Mouse (Mus musculus) hindbrain, embryonic 12.5 days (tissue): ENCODE data around the gene Fbxo10. TPM values are rescaled to one million over a fixed set of nuclear protein-coding genes. Genes with fewer than 3 reads are reported as not detected.
"Not testable (repeated sequence)": the region's sequence is repeated elsewhere in the genome, so short reads cannot be mapped to it uniquely, and the experiment has no call there.

Experiments
- ATAC-seq: fragments of 200-750 bp; cut with Nextera tagmentation; 2 replicates; pipeline ENCODE4 v1.8.0; 2017; ENCODE audit warnings: moderate TSS enrichment; ENCODE audit not compliant: low FRiP score
- H3K27ac ChIP-seq: fragments of 300-500 bp; sonication (generic); 2 replicates; pipeline ENCODE4 v1.5.1; 2016; ENCODE audit warnings: mild to moderate bottlenecking
- H3K27me3 ChIP-seq: fragments of 300-500 bp; sonication (generic); 2 replicates; pipeline ENCODE4 v1.6.1; 2016; ENCODE audit warnings: mild to moderate bottlenecking
- H3K36me3 ChIP-seq: fragments of 300-500 bp; sonication (generic); 2 replicates; pipeline ENCODE4 v1.6.1; 2016; ENCODE audit warnings: mild to moderate bottlenecking
- H3K4me1 ChIP-seq: fragments of 300-500 bp; sonication (generic); 2 replicates; pipeline ENCODE4 v1.6.1; 2016
- H3K4me2 ChIP-seq: fragments of 300-500 bp; sonication (generic); replicated peaks from 2 replicates; pipeline ENCODE4 v1.6.1; 2016; ENCODE audit warnings: mild to moderate bottlenecking
- H3K4me3 ChIP-seq: fragments of 300-500 bp; sonication (generic); 2 replicates; pipeline ENCODE4 v1.5.1; 2016; ENCODE audit warnings: mild to moderate bottlenecking
- H3K9ac ChIP-seq: fragments of 300-500 bp; sonication (generic); 2 replicates; pipeline ENCODE4 v1.6.1; 2016; ENCODE audit warnings: mild to moderate bottlenecking, moderate library complexity
- H3K9me3 ChIP-seq: fragments of 300-500 bp; sonication (generic); replicated peaks from 2 replicates; pipeline ENCODE4 v1.6.1; 2016; ENCODE audit warnings: mild to moderate bottlenecking
- WGBS: fragments of 180-500 bp; shearing (Covaris S2); methylation state at CpG from one replicate; pipeline ENCODE4 v1.1.7; 2016; 5-methylcytosine and 5-hydroxymethylcytosine counted together
- polyA plus RNA-seq: library from polyadenylated mRNA; unstranded; fragments of >200 nt; fragmentation: Nextera tagmentation; extraction: Ambion mirVana; gene quantifications from 2 replicates; pipeline ENCODE4 v1.2.1, GENCODE M21; 2016

The Fbxo10 gene
- polyA plus RNA-seq, 1 experiment from 2014 or later: 17.5 TPM

DNA sequence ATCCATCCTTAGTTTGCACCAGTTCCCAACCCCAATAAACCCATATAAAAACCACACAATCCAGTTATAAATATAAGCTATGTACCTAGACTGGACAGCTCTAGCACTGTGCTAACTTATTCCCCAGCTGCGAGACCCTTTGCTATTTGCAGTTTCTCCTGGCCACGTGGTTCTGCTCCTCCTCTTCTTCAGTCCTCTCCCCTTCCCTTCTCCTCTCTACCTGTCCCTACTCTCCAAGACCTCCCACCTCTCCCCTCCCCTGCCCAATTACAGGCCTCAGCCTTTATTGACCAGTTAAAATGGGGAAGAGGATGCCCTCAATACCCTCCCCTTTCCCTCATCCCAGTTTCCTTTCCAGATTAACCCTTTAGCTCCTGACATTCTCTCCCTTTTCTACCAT lies 70.9 kb downstream of the Fbxo10 start:
- Histone ChIP-seq H3K9ac (no peak overlapping the region; the same call in 1 of the 2 replicates), H3K4me2 (peak overlapping the region; percentile 76), H3K4me1 (peaks cover 21% of the 10 kb centered on the region), H3K36me3 (no peaks in the 10 kb centered on the region), H3K9me3 (no peaks in the 10 kb centered on the region), H3K27me3 (no peaks in the 10 kb centered on the region), H3K27ac (no peak overlapping the region), H3K4me3 (peak overlapping the region; percentile 66)
- ATAC-seq: no peak
- 10% methylated on average over 2 of the region's 2 CpGs for WGBS

DNA sequence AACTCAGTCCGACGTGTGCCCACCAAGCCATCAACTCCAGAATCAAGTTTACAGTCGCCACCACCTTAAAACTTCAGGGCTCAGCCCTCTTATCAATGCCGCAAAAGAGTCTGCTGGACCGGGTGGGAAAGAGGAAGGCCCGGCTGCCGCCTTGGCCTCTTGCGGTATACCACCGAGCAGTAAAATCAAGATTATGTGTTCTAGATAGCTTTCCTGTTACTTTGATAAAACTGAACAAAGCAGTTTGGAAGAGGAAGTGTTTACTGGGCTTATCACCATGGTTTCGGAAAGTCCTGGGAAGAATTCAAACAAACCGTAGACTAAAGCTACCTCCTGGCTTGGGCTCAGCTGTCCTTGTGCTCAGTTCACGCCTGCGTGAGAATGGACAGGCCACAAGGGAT lies 71.4 kb downstream of the Fbxo10 start:
- Histone ChIP-seq H3K4me3 (peak overlapping the region; percentile 66), H3K27ac (peak overlapping the region; percentile 76), H3K9me3 (no peaks in the 10 kb centered on the region), H3K27me3 (no peaks in the 10 kb centered on the region), H3K36me3 (no peaks in the 10 kb centered on the region), H3K4me1 (peaks cover 21% of the 10 kb centered on the region), H3K4me2 (peak overlapping the region; percentile 76), H3K9ac (peak overlapping the region; percentile 70)
- WGBS: 1% methylated on average over 13 of the region's 13 CpGs
- no peak for ATAC-seq

DNA sequence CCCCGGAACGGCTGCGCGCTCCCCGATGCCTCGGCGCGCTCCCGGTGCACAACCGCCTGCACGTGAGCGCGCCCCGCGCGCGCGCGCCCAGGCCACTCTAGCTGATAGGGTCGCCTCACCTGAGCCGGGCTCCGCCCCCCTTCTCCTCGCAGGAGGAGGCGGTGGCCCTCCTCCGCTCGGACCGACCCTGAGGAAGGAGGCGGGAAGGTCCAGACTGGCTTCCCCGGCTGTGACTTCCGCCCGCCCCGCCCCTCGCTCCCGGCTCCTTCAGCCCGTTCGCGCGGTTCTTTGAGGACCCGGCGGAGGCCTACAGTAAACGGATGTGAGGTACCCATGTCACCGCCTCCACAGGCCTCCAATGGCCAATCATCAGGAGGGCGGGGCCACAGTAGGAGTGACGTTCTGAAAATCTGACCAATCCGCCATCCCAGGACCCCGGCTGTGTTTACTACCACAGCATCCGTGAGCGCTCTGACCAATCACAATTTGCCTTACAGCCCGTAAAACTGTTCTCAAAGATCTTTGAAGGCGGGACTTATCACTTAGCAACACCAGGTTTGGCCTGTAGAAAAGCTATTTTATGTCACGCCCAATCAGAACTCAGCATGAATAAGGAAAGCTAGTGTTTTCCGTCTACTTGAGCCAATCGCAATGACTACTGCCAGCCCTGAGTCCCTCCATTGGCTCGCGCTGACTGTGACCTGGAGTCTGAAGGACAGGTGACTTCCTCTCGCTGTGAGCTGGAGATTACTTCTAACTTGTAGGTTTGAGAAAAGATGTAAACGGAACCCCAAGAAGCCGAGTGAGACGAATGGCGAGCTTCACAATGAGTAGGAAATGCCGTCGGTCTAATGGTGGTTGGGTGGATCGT lies 72.1 kb downstream of the Fbxo10 start, which contains the start of gene Zbtb5:
Gene Zbtb5, minus strand, starts transcription at position 308 of the 871 bp plus-strand sequence.
- WGBS: under 1% methylated on average over 63 of the region's 63 CpGs
- peak; percentile 99 for ATAC-seq

DNA sequence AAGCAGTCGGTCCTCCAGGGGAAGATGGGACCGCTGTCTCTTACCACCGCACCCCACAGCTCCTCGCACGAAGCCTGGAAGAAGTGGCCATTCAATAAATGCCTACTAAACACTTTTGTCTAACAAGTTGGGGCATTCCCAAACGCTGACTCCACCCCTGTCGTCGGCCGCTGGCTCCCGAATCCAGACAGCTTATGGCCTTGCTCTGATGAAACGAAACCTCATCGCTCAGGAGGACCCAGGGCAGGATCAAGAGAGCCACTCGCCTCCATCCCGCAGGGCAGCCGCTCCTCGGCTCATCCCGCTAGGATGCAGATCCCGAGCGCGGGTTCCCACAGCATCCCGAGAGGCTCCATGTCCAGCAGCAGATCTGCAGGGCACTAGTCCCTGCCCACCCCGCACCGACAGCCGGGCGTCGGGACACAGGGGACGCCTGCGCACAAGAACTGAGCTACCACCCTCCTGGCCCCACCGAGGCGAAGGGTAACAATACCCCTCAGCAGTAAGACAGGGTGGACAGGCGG lies 72.8 kb downstream of the Fbxo10 start:
- WGBS: under 1% methylated on average over 31 of the region's 31 CpGs
- H3K27me3 ChIP-seq: no peaks in the 10 kb centered on the region

More for the DNA sequence above, 72.1 kb downstream of the Fbxo10 start, which contains the start of gene Zbtb5:
- H3K36me3 ChIP-seq: no peaks in the 10 kb centered on the region
- peak within 1 kb of the TSS; percentile 76 for H3K4me2 ChIP-seq
- H3K27me3 ChIP-seq: no peaks in the 10 kb centered on the region
- peaks cover 21% of the 10 kb centered on the region for H3K4me1 ChIP-seq
- peak within 1 kb of the TSS; percentile 77 for H3K4me3 ChIP-seq
- H3K9me3 ChIP-seq: no peaks in the 10 kb centered on the region
- H3K9ac ChIP-seq: peak within 1 kb of the TSS; percentile 90
- peak within 1 kb of the TSS; percentile 97 for H3K27ac ChIP-seq

DNA sequence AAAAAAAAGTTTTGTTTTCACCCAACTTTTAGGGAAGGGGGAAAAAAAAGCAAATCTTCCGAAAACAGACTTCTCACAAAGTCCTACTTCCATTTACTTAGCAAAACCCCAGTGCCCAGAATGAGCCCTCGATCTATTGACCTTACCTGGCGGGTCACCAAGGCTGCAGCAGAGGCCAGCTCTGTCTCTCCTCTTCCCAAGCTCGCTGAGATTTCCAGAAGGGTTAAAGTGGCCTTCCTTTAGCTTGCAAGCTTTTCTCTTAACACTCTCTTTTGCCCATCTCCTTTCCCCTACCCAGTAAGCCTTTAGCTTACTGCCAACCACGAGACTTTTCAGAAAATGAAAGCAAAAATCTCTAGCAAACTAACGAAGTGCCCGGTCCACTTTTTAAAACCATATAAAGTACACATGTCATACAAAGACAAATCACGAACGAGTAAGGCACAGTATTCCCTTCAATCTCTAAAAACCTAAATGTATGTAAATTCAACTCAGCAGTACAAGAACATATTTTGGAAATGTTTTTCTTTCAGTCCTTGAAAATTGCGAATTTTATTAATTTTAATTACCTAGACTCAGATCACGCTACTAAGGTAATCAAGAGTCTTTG lies 73.5 kb downstream of the Fbxo10 start:
- Histone ChIP-seq H3K4me1 (peaks cover 21% of the 10 kb centered on the region), H3K4me2 (peak overlapping the region; percentile 76), H3K27ac (peak overlapping the region; percentile 97), H3K27me3 (no peaks in the 10 kb centered on the region), H3K9me3 (no peaks in the 10 kb centered on the region), H3K36me3 (no peaks in the 10 kb centered on the region), H3K9ac (peak overlapping the region; percentile 90), H3K4me3 (peak overlapping the region; percentile 77)
- 15% methylated on average over 11 of the region's 11 CpGs for WGBS
- no peak for ATAC-seq

More for the DNA sequence above, 72.8 kb downstream of the Fbxo10 start:
- Histone ChIP-seq H3K4me1 (peaks cover 21% of the 10 kb centered on the region), H3K4me2 (peak overlapping the region; percentile 76), H3K9me3 (no peaks in the 10 kb centered on the region), H3K9ac (peak overlapping the region; percentile 90), H3K36me3 (no peaks in the 10 kb centered on the region), H3K4me3 (peak overlapping the region; percentile 77), H3K27ac (peak overlapping the region; percentile 97)
- peak; percentile 85 for ATAC-seq

DNA sequence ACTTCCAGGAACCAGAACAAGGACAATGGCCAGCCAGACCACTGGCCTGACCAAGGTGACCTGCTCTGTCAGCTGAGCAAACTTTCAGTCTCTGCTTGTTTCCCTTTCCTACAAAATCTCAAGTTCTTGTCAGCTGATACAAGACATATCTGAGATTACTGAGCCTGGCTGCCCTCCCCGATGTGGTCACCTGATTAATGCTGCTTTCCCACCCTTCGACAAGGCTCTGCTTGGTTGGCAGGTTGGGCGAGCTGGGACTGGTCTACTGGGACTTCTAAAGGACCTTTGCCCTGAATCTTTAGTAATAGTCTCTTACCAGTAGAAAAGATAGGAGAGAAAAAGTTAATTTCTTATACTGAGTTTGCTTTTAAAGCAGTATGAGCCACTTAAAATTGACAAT lies 79.0 kb downstream of the Fbxo10 start:
- Histone ChIP-seq H3K9ac (no peak overlapping the region), H3K4me3 (no peak overlapping the region), H3K9me3 (no peaks in the 10 kb centered on the region), H3K4me1 (peaks cover 9% of the 10 kb centered on the region), H3K27ac (no peak overlapping the region), H3K36me3 (peaks cover 9% of the 10 kb centered on the region; the same call in 1 of the 2 replicates), H3K4me2 (no peak overlapping the region), H3K27me3 (no peaks in the 10 kb centered on the region)
- no peak for ATAC-seq
- 83% methylated on average over 3 of the region's 3 CpGs for WGBS

DNA sequence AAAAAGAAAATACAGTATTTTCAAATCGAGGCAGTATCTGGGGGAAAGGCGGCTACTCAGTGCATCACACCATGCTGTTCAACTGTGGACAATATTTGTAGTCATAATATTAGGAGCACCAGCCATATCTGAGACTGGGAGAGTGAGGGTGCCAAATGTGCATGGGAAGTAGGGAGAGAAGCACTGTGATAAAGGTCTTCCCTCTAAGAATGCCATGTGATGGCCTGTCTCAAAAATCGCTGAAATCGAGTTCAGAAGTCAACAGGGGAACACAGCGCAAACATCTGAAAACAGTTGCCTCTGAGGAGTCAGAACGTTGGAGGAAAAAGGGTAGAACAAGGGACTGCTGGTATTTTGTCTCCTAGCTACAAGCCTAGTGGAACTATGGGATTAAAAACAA lies 84.4 kb downstream of the Fbxo10 start:
- Histone ChIP-seq H3K27ac (no peak overlapping the region), H3K9ac (no peak overlapping the region), H3K27me3 (no peaks in the 10 kb centered on the region), H3K9me3 (no peaks in the 10 kb centered on the region), H3K4me1 (peaks cover 5% of the 10 kb centered on the region; the same call in 1 of the 2 replicates), H3K4me3 (no peak overlapping the region), H3K36me3 (peaks cover 11% of the 10 kb centered on the region), H3K4me2 (no peak overlapping the region)
- no peak for ATAC-seq
- 91% methylated on average over 6 of the region's 6 CpGs for WGBS

DNA sequence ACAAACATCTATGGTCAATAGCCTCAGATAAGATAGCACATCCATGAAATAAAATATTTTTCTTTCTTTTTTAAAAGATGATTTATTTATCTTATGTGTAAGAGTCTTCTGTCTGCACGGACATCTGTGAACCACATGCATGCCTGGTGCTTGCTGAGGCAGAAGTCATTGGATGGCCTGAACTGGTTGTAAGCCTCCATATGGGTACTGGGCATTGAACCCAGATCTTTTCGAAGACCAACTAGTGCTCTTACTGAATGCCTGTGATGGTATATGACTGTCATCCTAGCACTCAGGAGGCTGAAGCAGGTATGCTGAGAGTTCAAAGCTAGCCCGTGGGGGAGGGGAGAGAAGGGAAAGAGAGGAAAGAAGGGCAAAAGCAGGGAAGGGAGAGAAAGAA lies 86.3 kb downstream of the Fbxo10 start:
- WGBS: 71% methylated on average over 3 of the region's 3 CpGs
- Histone ChIP-seq H3K4me3 (no peak overlapping the region), H3K9me3 (no peaks in the 10 kb centered on the region), H3K36me3 (peaks cover 17% of the 10 kb centered on the region), H3K27me3 (no peaks in the 10 kb centered on the region), H3K4me2 (no peak overlapping the region), H3K9ac (no peak overlapping the region), H3K27ac (no peak overlapping the region), H3K4me1 (peaks cover 5% of the 10 kb centered on the region; the same call in 1 of the 2 replicates)
- no peak for ATAC-seq

DNA sequence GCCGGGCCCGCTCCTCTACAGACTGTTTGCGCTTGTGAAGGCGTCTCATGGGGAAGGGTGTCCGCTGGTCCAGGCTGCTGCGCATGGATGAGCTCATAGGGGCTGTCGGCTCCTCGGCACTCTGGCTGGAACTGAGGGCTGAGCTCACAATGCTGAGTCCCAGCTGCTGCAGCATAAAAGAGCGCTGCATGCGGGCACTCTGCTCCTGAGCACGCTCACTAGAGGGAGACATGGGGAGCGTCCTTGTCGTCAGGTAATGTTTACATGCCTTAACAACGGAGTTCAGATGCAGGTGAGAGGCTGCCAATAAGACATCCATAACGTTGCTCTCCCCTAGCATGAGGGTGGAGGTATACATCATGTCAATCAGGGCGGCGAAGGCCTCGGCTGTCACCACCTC lies 89.6 kb downstream of the Fbxo10 start:
- Histone ChIP-seq H3K4me2 (no peak overlapping the region), H3K9ac (no peak overlapping the region; the same call in 1 of the 2 replicates), H3K9me3 (no peaks in the 10 kb centered on the region), H3K4me3 (no peak overlapping the region), H3K4me1 (peaks cover 5% of the 10 kb centered on the region; the same call in 1 of the 2 replicates), H3K27ac (peak overlapping the region; percentile 18; the same call in 1 of the 2 replicates), H3K27me3 (no peaks in the 10 kb centered on the region), H3K36me3 (peaks cover 42% of the 10 kb centered on the region)
- ATAC-seq: no peak
- 86% methylated on average over 18 of the region's 18 CpGs for WGBS

DNA sequence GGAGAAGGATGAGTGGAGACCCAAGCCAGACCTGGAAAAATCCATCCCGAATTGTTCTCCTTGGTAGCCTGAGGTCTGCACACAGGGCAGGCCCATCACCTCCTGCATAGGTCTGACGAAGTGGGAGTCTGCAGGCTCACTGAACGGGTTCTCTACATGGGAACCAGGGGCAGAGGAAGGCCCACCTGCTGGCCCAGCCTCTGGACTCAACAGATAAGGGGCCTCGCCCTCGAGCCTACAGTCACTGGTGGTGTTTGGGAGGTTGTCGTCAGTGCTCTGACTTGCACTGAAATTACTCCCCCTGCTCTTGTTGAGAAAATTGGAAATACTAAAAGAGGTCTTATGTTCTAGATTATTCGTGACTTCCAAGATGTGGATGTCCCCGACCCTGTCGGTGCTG lies 90.6 kb downstream of the Fbxo10 start:
- H3K4me2 ChIP-seq: no peak overlapping the region
- peaks cover 45% of the 10 kb centered on the region for H3K36me3 ChIP-seq
- 92% methylated on average over 9 of the region's 9 CpGs for WGBS
- H3K27ac ChIP-seq: no peak overlapping the region
- no peak overlapping the region for H3K4me3 ChIP-seq
- no peak overlapping the region for H3K9ac ChIP-seq
- no peaks in the 10 kb centered on the region for H3K9me3 ChIP-seq
- H3K4me1 ChIP-seq: peaks cover 5% of the 10 kb centered on the region; the same call in 1 of the 2 replicates
- no peak for ATAC-seq
- H3K27me3 ChIP-seq: no peaks in the 10 kb centered on the region

DNA sequence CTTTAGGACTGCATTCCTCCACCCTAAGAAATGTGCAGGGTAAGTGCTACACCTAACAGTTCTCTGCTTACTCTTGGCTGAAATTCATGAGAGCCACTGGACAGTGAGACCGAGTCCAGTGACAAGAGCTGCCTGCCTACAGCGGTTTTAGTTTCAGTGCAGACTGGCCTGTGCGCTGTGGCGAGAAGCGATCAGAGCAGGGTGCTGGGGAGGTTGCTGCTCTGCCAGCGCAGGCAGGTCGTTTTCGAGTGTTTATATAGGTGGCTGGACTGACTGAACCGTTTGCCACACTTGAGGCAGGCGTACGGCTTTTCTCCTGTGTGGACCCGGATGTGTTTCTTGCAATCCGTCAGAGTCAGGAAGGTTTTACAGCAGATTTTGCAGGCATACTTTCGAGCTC lies 91.2 kb downstream of the Fbxo10 start:
- not testable (repeated sequence) for ATAC-seq, H3K4me1 ChIP-seq, H3K9ac ChIP-seq, H3K4me3 ChIP-seq, H3K4me2 ChIP-seq, H3K9me3 ChIP-seq, H3K27me3 ChIP-seq, H3K27ac ChIP-seq
- WGBS: 89% methylated on average over 14 of the region's 14 CpGs
- H3K36me3 ChIP-seq: peaks cover 51% of the 10 kb centered on the region

DNA sequence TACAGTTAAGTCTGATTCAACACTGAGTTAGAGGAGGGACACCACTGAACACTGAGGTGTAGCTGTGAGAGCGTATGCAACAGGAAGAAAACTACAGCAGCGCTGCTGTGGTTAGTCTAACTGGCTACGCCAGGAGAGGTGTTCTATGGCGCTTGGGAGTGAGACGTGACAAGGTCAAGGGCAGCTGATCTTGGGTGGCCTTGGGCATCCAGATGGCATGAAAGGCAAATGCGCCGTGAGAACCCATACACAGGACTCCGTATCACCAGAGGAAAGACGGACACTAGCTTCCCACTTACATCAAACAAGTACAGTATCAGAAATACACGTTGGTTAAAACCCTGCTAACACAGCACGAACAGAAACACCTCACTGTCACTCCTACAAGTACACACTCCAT lies 92.1 kb downstream of the Fbxo10 start:
- H3K4me1 ChIP-seq, ATAC-seq, H3K27me3 ChIP-seq, H3K27ac ChIP-seq, H3K4me2 ChIP-seq, H3K9me3 ChIP-seq, H3K9ac ChIP-seq, H3K4me3 ChIP-seq: not testable (repeated sequence)
- WGBS: 96% methylated on average over 11 of the region's 11 CpGs
- H3K36me3 ChIP-seq: peaks cover 58% of the 10 kb centered on the region
